ENCODE assay signal across 14 mouse cellular contexts in genomic region chr1:90502771-90503540, GRCm38 (mm10).
A peak's percentile ranks its signal among the peaks of the same experiment; 100 is the strongest.
DNase-seq lines count a peak whose midpoint lies in the region; ATAC-seq and TF ChIP-seq lines count a peak whose summit lies in the region.
"Had no signal": no experiment of that assay in that cellular context is flagged by ENCODE, and none has a peak within 500 bp of the region (broad histone marks: within the 10 kb centered on the region; RNA-seq: fewer than 3 reads in every experiment).

No protein-coding gene starts in this region.

- peaks cover 44% of the 10 kb centered on the region for H3K4me1 ChIP-seq in heart, embryonic 13.5 days
- no peaks in the 10 kb centered on the region for H3K4me1 ChIP-seq in intestine, embryonic 15.5 days (replicated peaks)
- no peaks in the 10 kb centered on the region for H3K4me1 ChIP-seq in hindbrain, postnatal 0 days (ENCODE audit: insufficient read depth, low read length)

- 51% methylated on average over 8 of the region's 8 CpGs for WGBS in heart, embryonic 13.5 days
- WGBS in intestine, embryonic 15.5 days = 74% methylated on average over 8 of the region's 8 CpGs
- WGBS in hindbrain, postnatal 0 days = 90% methylated on average over 8 of the region's 8 CpGs

- H3K4me3 ChIP-seq in gastrocnemius, adult 2 months = no peak overlapping the region
- no peak overlapping the region for H3K4me3 ChIP-seq in heart, embryonic 13.5 days
- H3K4me3 ChIP-seq in intestine, embryonic 15.5 days (replicated peaks) = no peak overlapping the region
- no peak overlapping the region for H3K4me3 ChIP-seq in hindbrain, postnatal 0 days (ENCODE audit: low read length)
- H3K4me3 ChIP-seq: hindbrain, embryonic 13.5 days had no signal

- H3K4me2 ChIP-seq in heart, embryonic 13.5 days = no peak overlapping the region
- H3K4me2 ChIP-seq in intestine, embryonic 15.5 days (replicated peaks) = no peak overlapping the region
- no peak overlapping the region for H3K4me2 ChIP-seq in hindbrain, postnatal 0 days (ENCODE audit: low read depth, low read length)
- H3K4me2 ChIP-seq: hindbrain, embryonic 13.5 days; liver, embryonic 11.5 days had no signal

- peak; percentile 67 for DNase-seq in gastrocnemius, adult 2 months
- DNase-seq in gastrocnemius, postnatal 10 days = no peak
- peak; percentile 63 for DNase-seq in 3134 (ENCODE audit: extremely low read depth, insufficient read length, low spot score)
- peak; percentile 39 for DNase-seq in ZHBTc4 (ENCODE audit: low read depth, low spot score)
- no peak for DNase-seq in hindbrain, postnatal 0 days (ENCODE audit: low spot score)
- DNase-seq: cerebellum, adult 18-20 months; kidney, adult 2 months; thymus, postnatal 36 days had no signal

- intact Hi-C loops in gastrocnemius, adult 2 months (cut with DNase I) = no loop called here

- H3K36me3 ChIP-seq in heart, embryonic 13.5 days = no peaks in the 10 kb centered on the region
- H3K36me3 ChIP-seq in intestine, embryonic 15.5 days = no peaks in the 10 kb centered on the region
- H3K36me3 ChIP-seq in hindbrain, postnatal 0 days (ENCODE audit: insufficient read depth, low read length) = no peaks in the 10 kb centered on the region
- H3K36me3 ChIP-seq: hindbrain, embryonic 13.5 days had no signal

- peak overlapping the region; percentile 78 for H3K27ac ChIP-seq in gastrocnemius, adult 2 months
- H3K27ac ChIP-seq in heart, embryonic 13.5 days (replicated peaks) = peak overlapping the region; percentile 81
- no peak overlapping the region for H3K27ac ChIP-seq in intestine, embryonic 15.5 days
- no peak overlapping the region for H3K27ac ChIP-seq in hindbrain, postnatal 0 days
- H3K27ac ChIP-seq: hindbrain, embryonic 13.5 days had no signal

- ATAC-seq in heart, embryonic 13.5 days (ENCODE audit: extremely low read depth, insufficient number of reproducible peaks, low FRiP score, low TSS enrichment) = no peak
- ATAC-seq in erythroid progenitor cell, adult 5-6 weeks (replicated peaks; ENCODE audit: low FRiP score, poor library complexity, severe bottlenecking) = no peak
- no peak for ATAC-seq in intestine, embryonic 15.5 days
- ATAC-seq in hindbrain, postnatal 0 days = no peak
- ATAC-seq: CD4-positive, CD25-positive, alpha-beta regulatory T cell, adult 4 months had no signal

- no peak overlapping the region for H3K9ac ChIP-seq in heart, embryonic 13.5 days
- H3K9ac ChIP-seq in intestine, embryonic 15.5 days = no peak overlapping the region
- H3K9ac ChIP-seq in hindbrain, postnatal 0 days (replicated peaks; ENCODE audit: low read length) = no peak overlapping the region
- H3K9ac ChIP-seq: hindbrain, embryonic 13.5 days had no signal

- H3K27me3 ChIP-seq in heart, embryonic 13.5 days (replicated peaks) = no peaks in the 10 kb centered on the region
- H3K27me3 ChIP-seq in intestine, embryonic 15.5 days (replicated peaks) = no peaks in the 10 kb centered on the region
- H3K27me3 ChIP-seq in hindbrain, postnatal 0 days (ENCODE audit: insufficient read depth, low read length) = no peaks in the 10 kb centered on the region
- H3K27me3 ChIP-seq: hindbrain, embryonic 13.5 days had no signal

- TF ChIP-seq CTCF in gastrocnemius, adult 2 months (IDR thresholded peaks at IDR 0.05) = no peak
- TF ChIP-seq CTCF in hindbrain, postnatal 0 days (IDR thresholded peaks at IDR 0.05; ENCODE audit: low read depth) = no peak

- H3K9me3 ChIP-seq in heart, embryonic 13.5 days = 0 out of 2 replicates have a peak, but pooled peaks cover 4% of the 10 kb centered on the region
- no peaks in the 10 kb centered on the region for H3K9me3 ChIP-seq in intestine, embryonic 15.5 days
- no peaks in the 10 kb centered on the region for H3K9me3 ChIP-seq in hindbrain, postnatal 0 days (ENCODE audit: low read length)

Comparison
In these comparisons a context has a peak if more than half of its experiments do, and no peak if none do; other contexts are left out.
1. DNase-seq: peak in gastrocnemius, adult 2 months (single experiment), 3134 (single experiment) and ZHBTc4 (single experiment); none in gastrocnemius, postnatal 10 days (single experiment) and hindbrain, postnatal 0 days (single experiment).
2. H3K27ac ChIP-seq: peak in gastrocnemius, adult 2 months (single experiment) and heart, embryonic 13.5 days (single experiment); none in intestine, embryonic 15.5 days (single experiment) and hindbrain, postnatal 0 days (single experiment).